Mouse (Mus musculus) lung, postnatal 0 days (tissue): Measurements from ENCODE around the gene Trim80. TPM values are rescaled to one million over a fixed set of nuclear protein-coding genes. Genes with fewer than 3 reads are reported as not detected.

Experiments used
- ATAC-seq: fragments of 200-750 bp; cut with Nextera tagmentation; 2 replicates; pipeline ENCODE4 v1.8.0; 2017; ENCODE audit warnings: moderate library complexity
- DNase-seq: peaks from one replicate; pipeline ENCODE4 v3.0.0-alpha.2; 2016; ENCODE audit warnings: low spot score
- H3K27ac ChIP-seq: fragments of 300-500 bp; sonication (generic); 2 replicates; pipeline ENCODE4 v1.5.1; 2014; ENCODE audit warnings: antibody characterized with exemption, mild to moderate bottlenecking, low read length, mixed read lengths
- H3K27me3 ChIP-seq: fragments of 300-500 bp; sonication (generic); replicated peaks from 2 replicates; pipeline ENCODE4 v1.6.1; 2014; ENCODE audit warnings: low read length, mixed read lengths; ENCODE audit not compliant: insufficient read depth
- H3K36me3 ChIP-seq: fragments of 300-500 bp; sonication (generic); 2 replicates; pipeline ENCODE4 v1.6.1; 2014; ENCODE audit warnings: low read length, mixed read lengths; ENCODE audit not compliant: insufficient read depth
- H3K4me1 ChIP-seq: fragments of 300-500 bp; sonication (generic); 2 replicates; pipeline ENCODE4 v1.6.1; 2014; ENCODE audit warnings: antibody characterized with exemption, low read depth, low read length, mixed read lengths; ENCODE audit not compliant: insufficient read depth
- H3K4me2 ChIP-seq: fragments of 300-500 bp; sonication (generic); replicated peaks from 2 replicates; pipeline ENCODE4 v1.6.1; 2014; ENCODE audit warnings: low read depth, mild to moderate bottlenecking, low read length, moderate library complexity, mixed read lengths
- H3K4me3 ChIP-seq: fragments of 300-500 bp; sonication (generic); 2 replicates; pipeline ENCODE4 v1.5.1; 2014; ENCODE audit warnings: low read depth, low read length
- H3K9ac ChIP-seq: fragments of 300-500 bp; sonication (generic); replicated peaks from 2 replicates; pipeline ENCODE4 v1.6.1; 2014; ENCODE audit warnings: low read depth, mild to moderate bottlenecking
- H3K9me3 ChIP-seq: fragments of 300-500 bp; sonication (generic); 2 replicates; pipeline ENCODE4 v1.6.1; 2016; ENCODE audit warnings: low read length, mixed read lengths
- CTCF ChIP-seq: IDR thresholded peaks from 2 replicates; pipeline ENCODE4 v1.5.1; 2016; ENCODE audit warnings: antibody characterized with exemption, mild to moderate bottlenecking
- EP300 ChIP-seq: IDR thresholded peaks from 2 replicates; pipeline ENCODE4 v1.6.1; 2016; ENCODE audit warnings: antibody characterized with exemption, mild to moderate bottlenecking, control low read depth
- WGBS: fragments of 180-500 bp; shearing (Covaris S2); extraction: QIAGEN DNeasy Blood & Tissue Kit; methylation state at CpG from one replicate; pipeline ENCODE4 v1.1.7; 2014; 5-methylcytosine and 5-hydroxymethylcytosine counted together
- polyA plus RNA-seq: library from polyadenylated mRNA; unstranded; fragments of >200 nt; fragmentation: Nextera tagmentation; extraction: Ambion mirVana; gene quantifications from 2 replicates; pipeline ENCODE4 v1.2.1, GENCODE M21; 2015

Gene Trim80
- polyA plus RNA-seq, 1 experiment from 2014 or later, result not detected

- peak within 1 kb of the TSS; percentile 84 for H3K27ac ChIP-seq
- H3K36me3 ChIP-seq, result peaks cover 6% of the 10 kb centered on the region; the same call in 1 of the 2 replicates
- H3K4me3 ChIP-seq, result peak within 1 kb of the TSS; percentile 95
- no peaks in the 10 kb centered on the region for H3K27me3 ChIP-seq
- H3K9me3 ChIP-seq, result no peaks in the 10 kb centered on the region
- H3K9ac ChIP-seq, result peak within 1 kb of the TSS; percentile 77
- peak within 1 kb of the TSS; percentile 89 for H3K4me2 ChIP-seq
- ATAC-seq (peak; percentile 99), DNase-seq (peak; percentile 99)
- TF ChIP-seq EP300 (no peak), CTCF (no peak)
- WGBS, result under 1% methylated on average over 31 of the region's 56 CpGs
- peaks cover 8% of the 10 kb centered on the region; the same call in 1 of the 2 replicates for H3K4me1 ChIP-seq
These were observed 20.7 kb upstream of the Trim80 start, which contains the start of the genes Atp5h and Kctd2 for GRCm38 (mm10) chr11:115419531-115420237. Gene Atp5h (minus strand): TSS chr11:115419962. Gene Kctd2 (plus strand): TSS chr11:115420128.

GRCm38 (mm10) chr11:115420336-115421190 is 19.8 kb upstream of the Trim80 start:
- Histone ChIP-seq H3K27me3 (no peaks in the 10 kb centered on the region), H3K4me1 (peaks cover 8% of the 10 kb centered on the region; the same call in 1 of the 2 replicates), H3K36me3 (peaks cover 3% of the 10 kb centered on the region; the same call in 1 of the 2 replicates), H3K9me3 (no peaks in the 10 kb centered on the region), H3K4me3 (peak overlapping the region; percentile 95), H3K4me2 (peak overlapping the region; percentile 89), H3K9ac (peak overlapping the region; percentile 77), H3K27ac (peak overlapping the region; percentile 84)
- peak; percentile 58 for ATAC-seq
- 2% methylated on average over 36 of the region's 45 CpGs for WGBS
- no peak for TF ChIP-seq EP300
- no peak; the same call in 1 of the 2 replicates for TF ChIP-seq CTCF
- DNase-seq, result peak; percentile 60

GRCm38 (mm10) chr11:115421328-115421727 is 19.0 kb upstream of the Trim80 start:
- peak overlapping the region; percentile 89; the same call in 1 of the 2 replicates for H3K4me2 ChIP-seq
- H3K36me3 ChIP-seq, result no peaks in the 10 kb centered on the region; the same call in 1 of the 2 replicates
- H3K9ac ChIP-seq, result no peak overlapping the region
- no peaks in the 10 kb centered on the region for H3K27me3 ChIP-seq
- no peak for ATAC-seq
- H3K4me3 ChIP-seq, result peak overlapping the region; percentile 95; the same call in 1 of the 2 replicates
- WGBS, result 44% methylated on average over 1 of the region's 1 CpGs
- H3K4me1 ChIP-seq, result peaks cover 8% of the 10 kb centered on the region; the same call in 1 of the 2 replicates
- DNase-seq, result no peak
- no peak overlapping the region for H3K27ac ChIP-seq
- no peaks in the 10 kb centered on the region for H3K9me3 ChIP-seq
- TF ChIP-seq EP300 (no peak), CTCF (no peak)

DNA sequence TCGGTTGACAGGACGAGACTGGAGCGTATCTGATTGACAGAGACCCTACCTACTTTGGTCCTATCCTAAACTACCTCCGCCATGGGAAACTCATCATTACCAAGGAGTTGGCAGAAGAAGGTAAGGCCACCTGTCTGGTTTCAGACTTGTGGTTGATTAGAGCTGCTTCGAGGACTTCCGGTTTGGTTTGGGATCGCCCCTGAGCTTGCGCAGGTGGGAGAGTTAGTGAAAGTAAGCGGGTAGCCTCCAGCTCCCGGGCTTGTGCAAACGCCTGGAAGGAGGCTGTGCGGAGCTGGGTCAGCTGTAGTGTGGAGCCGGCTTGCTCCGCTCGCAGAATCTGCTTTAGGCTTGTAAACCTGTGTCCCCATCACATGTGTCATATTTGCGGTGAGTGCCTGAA is 18.4 kb upstream of the Trim80 start:
- Histone ChIP-seq H3K9me3 (no peaks in the 10 kb centered on the region), H3K27ac (no peak overlapping the region), H3K27me3 (no peaks in the 10 kb centered on the region), H3K4me1 (peaks cover 8% of the 10 kb centered on the region; the same call in 1 of the 2 replicates), H3K36me3 (no peaks in the 10 kb centered on the region; the same call in 1 of the 2 replicates), H3K9ac (no peak overlapping the region), H3K4me2 (no peak overlapping the region), H3K4me3 (no peak overlapping the region)
- DNase-seq, result no peak
- ATAC-seq, result no peak
- TF ChIP-seq CTCF (no peak), EP300 (no peak)
- 89% methylated on average over 16 of the region's 16 CpGs for WGBS

DNA sequence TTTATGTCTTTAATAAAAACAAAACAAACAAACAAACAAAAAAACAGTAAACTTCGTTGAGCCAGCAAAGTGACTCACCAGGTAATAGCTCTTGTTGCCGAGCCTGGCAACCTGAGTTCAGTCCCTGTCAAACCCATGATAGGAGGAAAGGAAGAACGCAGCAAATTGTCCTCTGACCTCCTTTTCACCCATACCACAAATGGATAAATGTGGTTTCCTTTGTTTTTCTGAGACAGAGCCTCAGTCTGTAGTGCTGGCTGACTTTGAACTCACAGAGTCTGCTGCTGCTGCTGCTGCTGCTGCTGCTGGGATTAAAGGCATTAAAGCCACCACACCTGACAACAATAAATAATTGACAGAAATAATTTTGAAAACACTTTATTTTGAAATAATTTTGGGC is 17.3 kb upstream of the Trim80 start:
- Histone ChIP-seq H3K9ac (no peak overlapping the region), H3K36me3 (no peaks in the 10 kb centered on the region; the same call in 1 of the 2 replicates), H3K4me3 (no peak overlapping the region), H3K4me1 (peaks cover 8% of the 10 kb centered on the region; the same call in 1 of the 2 replicates), H3K4me2 (no peak overlapping the region), H3K9me3 (no peaks in the 10 kb centered on the region), H3K27ac (no peak overlapping the region), H3K27me3 (no peaks in the 10 kb centered on the region)
- WGBS, result 90% methylated on average over 3 of the region's 3 CpGs
- TF ChIP-seq CTCF (no peak), EP300 (no peak)
- ATAC-seq (no peak), DNase-seq (no peak)

DNA sequence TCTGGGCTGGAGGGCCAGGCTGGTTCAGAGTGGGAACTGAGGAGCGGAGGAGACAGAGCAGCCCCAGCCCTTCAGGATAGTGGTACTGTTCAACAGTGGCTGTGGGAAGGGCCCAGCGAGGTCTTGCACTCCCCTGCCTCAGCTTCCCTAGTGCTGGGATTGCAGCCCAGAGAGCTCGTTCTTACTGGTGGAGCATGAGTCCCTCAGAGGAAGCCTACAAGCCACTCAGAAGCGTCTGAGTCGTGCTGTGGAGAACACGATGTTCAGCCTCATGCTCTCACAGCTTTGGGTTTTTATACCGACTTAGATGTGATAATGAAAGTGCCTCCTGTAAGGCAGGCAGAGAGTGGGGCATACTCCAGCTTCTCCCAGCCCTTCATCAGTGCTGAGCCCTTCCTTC is 15.7 kb upstream of the Trim80 start:
- no peak overlapping the region for H3K9ac ChIP-seq
- TF ChIP-seq EP300 (no peak), CTCF (no peak)
- ATAC-seq, result no peak
- H3K27ac ChIP-seq, result no peak overlapping the region
- H3K4me3 ChIP-seq, result no peak overlapping the region
- H3K4me2 ChIP-seq, result no peak overlapping the region
- H3K36me3 ChIP-seq, result peaks cover 6% of the 10 kb centered on the region; the same call in 1 of the 2 replicates
- WGBS, result 84% methylated on average over 7 of the region's 7 CpGs
- H3K4me1 ChIP-seq, result peaks cover 6% of the 10 kb centered on the region; the same call in 1 of the 2 replicates
- no peak for DNase-seq
- H3K27me3 ChIP-seq, result no peaks in the 10 kb centered on the region
- no peaks in the 10 kb centered on the region for H3K9me3 ChIP-seq
